Mouse (Mus musculus) spleen, adult 12 weeks (tissue): Measurements from ENCODE around the gene Snx13.

Source experiments
- DNase-seq: peaks from one replicate; pipeline ENCODE4 v3.0.0; 2022; ENCODE audit warnings: low spot score

Gene Snx13

DNA sequence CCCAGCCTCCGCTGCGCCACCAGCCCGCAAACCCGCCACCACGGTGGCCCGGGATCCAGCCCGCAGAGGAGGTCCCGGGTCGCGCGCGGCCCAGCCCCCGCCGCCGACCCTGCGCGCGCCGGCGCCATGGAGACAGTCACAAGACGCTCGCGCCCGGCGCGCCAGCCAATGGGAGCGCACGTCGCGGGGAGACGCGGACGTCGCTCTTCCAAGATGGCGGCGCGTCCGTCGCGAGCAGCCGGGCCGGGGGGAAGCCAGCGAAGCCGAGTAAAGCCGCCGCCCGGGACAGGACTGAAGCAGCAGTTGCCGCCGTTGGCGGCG is at the start of gene Snx13:
Gene Snx13 (plus strand): TSS at position 188 of the 321 bp plus-strand sequence.
- peak; percentile 81 for DNase-seq

DNA sequence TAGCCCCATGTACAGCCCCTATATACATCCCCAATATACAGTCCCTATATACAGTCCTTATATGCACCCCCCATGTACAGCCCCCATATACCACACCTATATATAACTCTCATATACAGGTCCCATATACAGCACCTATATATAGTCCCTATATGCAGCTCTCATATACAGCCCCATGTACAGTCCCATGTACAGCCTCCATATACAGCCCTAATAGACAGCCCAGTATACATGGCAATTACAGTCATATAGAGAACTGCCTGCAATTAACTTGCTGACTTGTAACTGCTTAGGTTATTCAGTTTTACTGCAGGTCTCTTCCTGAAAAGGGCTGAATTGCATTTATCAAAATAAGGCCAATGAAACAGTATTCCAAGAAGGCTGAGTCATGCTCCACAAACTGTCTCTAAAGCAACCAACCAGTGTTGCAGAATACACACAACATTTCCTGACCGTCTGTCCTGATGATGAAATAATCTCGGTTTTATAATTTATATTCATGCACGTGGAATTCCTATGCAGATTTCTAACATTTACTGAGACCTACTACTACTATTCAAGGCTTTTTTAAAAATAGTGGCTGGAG is 49.3 kb upstream of the Snx13 start:
- no peak for DNase-seq

DNA sequence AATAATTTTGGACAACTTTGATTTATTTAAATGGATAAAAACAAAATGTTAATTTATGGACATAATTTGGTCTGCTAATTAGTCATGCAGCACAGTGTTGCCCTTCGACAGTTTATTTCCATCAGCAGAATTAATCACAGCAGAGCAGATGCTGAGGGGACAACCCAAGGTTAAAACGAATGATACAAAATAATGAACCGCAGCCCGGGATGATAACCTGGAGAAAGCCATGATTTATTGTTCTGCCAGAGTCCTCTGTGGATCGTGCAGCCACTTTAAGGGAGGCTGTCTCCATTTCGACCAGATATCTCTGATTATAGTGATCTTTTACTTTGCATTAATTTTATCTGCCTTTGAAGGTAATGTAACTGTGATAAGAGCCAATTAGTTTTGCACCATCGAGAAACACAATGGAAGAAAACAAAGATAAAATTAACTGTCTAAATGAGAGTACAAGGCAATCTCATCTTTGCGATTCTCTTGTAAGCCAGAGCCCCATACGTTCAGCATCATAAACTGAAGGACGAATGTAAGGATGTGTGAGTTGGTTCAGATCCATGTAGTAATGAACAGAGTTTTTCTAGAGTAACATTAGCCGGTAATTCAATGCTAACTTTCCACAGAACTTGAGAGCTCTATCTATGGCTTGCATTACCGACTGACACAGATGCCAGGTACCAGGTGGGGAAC is 48.1 kb upstream of the Snx13 start:
- DNase-seq, result no peak

DNA sequence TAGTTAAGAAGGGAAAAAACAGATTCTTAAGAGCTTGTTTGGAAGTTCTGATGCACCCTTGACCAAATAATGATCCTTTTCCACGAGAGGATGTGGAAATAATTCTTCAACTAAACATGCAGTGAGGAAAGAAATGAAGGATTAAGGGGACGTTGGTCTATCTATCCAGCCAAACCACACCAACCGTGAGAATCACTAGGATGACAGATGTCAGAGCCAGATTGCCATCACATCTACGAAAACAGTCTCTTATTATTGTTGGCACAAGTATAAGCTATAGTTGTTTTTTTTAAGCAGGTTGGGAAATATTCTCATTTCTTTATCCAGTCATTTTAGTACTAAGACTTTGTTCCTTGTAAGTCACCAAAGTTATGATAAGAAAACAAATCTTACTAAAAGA is 46.7 kb upstream of the Snx13 start:
- no peak for DNase-seq

DNA sequence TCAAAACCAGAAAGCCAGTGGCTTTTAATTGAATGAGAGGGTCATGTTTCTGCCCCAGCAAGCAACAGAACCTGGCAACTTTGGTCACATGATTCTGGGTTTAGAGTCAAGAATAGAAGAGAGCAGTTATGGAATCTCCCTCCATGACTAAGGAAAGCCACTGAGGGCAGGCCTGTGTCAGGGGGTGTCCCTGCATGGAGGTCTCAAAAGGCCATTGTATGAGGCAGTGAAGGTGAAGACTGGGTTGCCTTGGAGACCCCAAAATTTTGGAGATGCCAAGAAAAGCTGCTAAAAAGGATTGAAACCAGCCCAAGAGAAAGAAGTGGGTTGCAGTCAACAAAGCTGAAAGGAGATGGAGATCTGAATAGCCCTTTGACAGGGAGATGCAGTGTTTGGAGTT is 41.2 kb upstream of the Snx13 start:
- no peak for DNase-seq

DNA sequence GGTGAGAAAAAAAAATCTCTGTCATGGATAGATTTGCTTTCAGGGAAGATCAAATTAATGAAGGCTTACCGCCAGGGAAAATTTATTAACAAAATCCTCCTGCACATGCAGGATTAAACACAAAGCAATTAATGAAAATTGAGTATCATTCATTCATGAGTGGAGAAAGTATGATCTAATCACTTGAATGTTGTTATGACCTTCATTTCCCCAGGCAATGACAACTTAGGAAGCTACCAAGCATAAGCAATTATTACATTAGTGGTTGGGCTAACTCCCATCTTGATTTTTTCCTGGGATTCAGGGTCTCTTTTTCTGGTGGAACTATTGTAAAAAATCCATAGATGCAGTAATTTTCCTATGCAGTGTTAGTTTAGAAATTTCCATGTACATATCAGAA is 39.1 kb upstream of the Snx13 start:
- no peak for DNase-seq

DNA sequence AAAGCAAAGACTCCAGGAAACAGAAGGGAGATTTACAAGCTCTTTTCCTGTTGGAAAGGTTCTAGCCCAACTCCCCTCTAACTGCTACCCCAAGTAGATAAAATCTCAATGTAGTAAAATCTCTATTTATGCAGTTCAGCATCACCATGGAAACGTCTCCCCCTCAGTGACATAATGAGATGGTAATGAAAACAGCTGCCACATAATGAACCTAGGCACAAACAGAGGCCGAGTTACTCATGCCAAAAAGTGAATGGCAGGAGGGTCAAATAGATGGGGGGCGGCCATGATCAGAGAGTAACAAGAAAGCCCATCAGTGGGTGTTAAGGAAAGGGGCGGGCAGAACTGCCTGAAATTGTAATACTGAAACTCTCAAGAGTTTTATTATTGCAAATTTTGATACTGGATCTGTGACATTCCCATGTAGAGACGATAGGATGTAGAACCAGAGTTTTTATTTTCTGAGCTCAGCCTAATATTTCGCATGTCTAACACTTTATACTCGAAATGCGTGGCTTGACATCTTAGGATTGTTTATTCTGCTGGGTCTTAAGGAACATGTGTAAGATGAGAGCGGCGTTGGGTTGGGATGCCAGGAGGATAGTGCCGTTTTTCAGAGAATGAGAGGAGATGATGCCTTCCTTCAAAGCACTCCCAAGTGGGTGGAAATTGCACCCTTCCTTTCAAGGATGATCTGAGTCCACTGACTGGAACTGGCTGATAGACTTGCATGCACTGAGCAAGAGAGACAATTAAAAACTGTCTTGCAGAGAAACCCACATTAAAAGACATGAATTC is 38.4 kb upstream of the Snx13 start:
- DNase-seq, result no peak

DNA sequence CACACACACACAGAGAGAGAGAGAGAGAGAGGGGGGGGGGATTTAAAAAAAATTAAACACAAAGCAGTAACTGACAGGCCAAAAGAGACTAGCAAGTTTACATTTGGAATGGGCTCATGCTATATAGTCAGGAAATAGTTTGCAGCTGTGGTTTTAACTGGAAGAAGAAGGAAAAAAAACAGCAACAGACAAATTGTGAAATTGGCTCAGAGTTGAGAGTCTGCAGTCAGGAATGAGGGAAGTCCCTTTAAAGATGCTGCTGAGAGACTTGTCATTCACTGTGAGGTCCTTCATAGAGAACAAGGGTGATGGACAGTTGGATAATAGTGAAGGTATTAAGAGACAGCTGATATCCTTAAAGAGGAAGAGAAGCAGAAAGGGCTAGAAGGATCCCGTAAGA is 35.5 kb upstream of the Snx13 start:
- DNase-seq, result no peak

DNA sequence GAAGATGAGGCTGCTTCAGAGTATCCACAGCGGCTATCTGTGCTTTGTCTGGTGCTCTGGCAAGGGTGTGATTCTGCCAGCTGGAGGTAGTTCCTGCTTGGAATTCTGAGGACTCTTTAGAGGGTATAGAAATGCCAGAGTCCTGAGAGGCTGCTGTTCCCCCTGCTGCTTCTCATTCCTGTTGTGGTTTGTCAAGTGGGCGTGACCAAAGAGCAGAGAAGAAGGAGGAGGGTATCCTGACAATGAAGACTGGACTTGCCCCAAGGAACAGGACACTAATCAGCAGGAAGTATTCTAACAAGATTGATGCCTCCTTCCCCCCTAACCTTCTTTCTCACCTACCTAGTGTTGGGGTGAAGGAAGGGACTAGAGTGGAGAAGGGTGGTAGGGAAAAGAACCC is 33.0 kb upstream of the Snx13 start:
- DNase-seq, result no peak

DNA sequence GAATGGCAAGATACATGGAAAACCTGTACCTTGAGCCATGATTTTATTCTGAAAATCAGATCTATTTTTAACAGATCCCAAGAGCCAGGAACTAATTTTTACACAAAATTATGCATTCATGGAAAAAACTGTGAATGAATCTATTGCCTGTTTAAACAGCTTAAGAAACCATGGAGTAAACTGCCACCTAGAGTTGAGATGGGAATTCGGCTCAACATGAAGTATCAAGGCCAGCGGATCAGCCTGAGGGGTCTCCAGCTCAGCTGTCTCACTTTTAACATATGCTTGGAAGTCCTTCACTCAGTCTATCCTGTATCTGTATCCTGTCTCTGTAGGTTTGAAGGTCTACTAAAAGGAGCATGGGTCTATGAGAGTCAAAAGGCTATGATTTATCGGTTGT is 30.9 kb upstream of the Snx13 start:
- DNase-seq, result no peak

DNA sequence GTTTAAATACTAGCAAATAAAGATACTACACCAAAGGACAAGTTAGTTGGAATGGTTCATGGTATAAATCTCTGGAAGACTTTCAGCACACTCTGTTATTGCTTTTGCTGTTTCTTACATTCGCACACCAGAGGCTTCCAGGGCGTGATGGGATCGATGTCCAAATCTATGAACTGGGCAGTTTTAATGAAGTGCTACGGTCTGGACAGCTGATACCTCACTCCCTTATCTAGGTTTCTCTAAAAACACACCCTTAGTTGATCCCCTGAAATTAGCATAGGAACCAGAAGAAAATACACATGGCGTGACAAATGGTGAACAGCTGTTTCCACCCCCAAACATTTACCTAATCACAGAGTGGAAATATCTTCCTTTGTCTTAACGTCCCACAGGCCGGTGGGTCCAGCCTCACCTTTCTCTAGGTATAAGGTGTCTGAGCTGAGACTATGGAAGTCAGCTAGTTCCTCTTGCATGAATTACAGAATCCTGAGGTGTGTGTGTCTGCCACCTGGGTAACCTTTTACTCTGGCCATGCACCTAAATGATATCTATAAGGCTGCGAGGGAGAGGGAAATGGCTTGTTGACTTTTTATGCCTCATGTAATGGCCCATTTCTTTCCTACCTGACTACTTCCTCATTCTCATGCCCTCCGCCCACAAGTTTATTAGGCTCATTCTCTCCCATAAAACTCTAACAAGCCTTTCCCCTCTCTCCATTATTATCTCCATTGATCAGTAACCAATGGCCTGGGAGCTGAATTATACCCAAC is 30.3 kb upstream of the Snx13 start:
- DNase-seq, result no peak

DNA sequence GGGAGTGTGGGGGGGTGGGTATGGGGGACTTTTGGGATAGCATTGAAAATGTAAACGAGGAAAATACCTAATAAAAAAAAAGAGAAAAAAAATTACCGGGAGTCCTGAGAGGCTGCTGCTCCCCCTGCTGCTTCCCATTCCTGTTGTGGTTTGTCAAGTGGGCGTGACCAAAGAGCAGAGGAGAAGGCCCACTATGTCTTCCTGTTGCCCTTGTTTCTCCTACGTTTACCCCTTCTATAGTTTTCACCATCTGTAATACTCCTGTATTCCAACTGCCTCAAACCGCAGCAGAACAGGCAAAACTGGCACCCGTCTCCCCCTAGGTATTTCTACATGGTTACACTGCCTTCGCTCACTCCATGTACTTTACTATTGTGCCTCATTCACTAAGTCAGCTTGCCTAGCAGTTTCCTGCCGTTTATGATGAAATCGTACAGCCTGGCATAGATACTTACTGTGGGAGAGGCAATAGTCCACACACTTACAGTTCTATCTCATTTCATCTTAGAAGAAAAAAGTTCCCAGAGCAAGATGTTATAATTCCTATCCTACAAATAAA is 28.2 kb upstream of the Snx13 start:
- DNase-seq, result no peak

DNA sequence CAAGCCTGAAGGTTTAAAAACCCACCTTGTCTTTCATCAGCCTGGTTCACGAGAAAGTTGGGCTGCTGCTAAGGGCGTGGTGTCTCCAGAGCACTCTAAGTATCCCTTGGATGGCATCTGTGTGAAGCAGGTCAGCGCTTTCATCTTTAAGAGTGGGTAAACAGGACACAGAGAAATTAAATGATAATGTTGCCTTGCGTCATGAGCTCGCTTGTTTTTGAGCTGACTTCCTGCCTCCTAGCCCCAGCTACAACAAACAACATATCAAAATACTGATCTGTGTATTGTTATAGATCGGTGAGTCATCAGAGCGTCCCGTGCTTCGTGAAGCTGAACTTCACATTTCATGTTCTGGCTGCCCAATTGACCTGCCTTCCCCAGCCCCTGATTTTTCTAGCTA is 25.7 kb upstream of the Snx13 start:
- no peak for DNase-seq

DNA sequence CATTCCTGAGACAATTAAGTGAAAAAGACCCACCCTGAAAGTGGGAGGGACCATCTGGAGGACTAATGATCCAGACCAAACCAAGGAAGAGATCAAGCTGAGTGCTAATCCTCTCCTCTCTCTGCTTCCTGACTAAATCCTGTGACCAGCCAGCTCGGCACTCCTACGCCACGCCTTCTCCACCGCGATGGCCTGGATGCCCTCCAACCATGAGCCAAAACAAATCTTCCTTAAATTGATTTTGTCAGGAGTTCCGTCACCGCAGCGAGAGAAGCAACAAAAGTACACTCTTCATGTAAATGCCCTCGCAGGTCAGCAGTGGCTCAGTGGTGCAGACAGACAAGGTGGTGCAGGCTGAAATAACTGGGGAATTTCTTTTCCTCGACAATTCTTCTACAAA is 24.9 kb upstream of the Snx13 start:
- DNase-seq, result no peak

DNA sequence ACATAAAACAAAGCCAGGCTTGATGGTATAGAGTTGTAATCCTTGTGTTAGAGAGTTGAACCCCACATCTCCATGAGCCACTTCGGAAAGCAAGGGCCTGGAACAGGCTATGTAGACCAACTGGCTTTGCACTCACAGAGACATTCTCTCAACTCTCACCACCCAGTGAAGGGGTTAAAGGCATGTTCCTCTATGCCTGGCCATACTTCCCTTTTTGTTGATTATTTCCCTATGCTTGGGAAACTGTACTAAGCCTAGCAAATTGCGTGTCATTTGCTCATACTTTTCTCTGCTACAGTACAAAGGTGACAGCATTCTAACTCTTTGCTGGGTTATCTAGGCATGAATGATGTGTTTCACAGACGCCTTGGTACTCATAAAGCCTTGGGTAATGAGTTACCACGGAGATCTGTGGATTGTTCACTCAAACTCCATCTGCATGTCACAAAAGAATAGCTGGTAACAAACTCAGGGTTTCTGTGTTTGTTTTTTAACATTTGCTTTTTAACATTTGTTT is 21.0 kb upstream of the Snx13 start:
- no peak for DNase-seq

DNA sequence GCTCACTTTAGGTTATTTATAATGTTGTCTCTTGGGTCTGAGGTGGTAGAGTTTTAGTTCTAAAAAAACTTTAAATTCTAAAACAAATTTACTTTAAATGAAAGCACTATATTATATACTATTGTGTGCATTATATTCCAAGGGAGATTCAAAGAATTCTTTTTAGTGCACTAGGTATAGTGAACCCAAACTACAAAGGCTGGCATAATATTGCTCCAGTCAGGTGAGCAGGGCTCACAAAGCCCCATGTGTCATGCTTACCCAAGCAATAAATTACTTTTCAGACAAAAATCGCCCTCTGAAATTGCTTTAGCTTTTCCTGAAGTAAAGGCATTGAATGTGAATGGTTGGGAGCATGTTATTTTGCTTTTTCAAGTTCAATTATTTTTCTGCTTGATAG is 19.5 kb upstream of the Snx13 start:
- DNase-seq, result no peak

DNA sequence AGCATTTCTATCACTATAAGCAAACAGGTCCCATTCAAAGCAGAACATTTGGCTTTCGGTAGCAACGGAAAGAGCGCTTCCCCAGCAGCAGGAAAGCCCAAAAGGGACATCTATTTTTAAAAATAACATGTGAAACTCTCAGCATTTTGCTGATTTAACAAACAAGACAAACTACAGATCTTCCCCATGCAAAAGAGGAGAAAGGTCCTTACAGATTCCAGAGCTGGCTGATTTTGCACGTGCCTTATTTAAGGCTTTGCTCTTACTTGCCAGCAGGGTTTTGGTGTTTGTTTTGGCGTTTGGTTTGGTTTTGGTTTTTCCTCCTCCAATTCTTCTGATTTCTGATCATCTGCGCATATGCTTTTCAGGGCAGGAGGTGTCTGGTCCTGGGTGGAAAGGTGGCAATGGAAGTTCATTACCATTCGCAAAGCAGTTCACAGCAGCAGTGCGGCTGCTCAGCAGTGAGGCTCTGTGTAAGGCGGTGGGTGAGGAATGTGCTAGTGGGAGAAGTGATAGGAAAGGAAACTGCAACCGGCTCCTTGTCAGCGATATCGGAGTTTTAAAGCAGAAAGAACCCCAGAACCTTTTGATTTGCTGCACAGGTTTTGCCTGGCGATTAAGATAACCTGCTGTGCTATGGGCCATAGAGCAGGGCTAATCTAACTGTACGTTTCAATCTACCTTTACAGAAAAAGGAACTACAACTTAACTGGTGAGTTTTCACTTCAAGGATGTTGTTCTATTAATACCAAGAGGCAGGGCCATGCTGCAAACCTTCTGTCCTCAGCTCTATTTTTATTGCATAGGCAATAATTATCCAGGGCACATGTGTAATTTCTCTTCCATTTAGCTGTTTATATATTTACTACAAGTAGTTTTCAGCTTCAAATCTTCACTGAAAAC is 8.1 kb upstream of the Snx13 start:
- no peak for DNase-seq

DNA sequence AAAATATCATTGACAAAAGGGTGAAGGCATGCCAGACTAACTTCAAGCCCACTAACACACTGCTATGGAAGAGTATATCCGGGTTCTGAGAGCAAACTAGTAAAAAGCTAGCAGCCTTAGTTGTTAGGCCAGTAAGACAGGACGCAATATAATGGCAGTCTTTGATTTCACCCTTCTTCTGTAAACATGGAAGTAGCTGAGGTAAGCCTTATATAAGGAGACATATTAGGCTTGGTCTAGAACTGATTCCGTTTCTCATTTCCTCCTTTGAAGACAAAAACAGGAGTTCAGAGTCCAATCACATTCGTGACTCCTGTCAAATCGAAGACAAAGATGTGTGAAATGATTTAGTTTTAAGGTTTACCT is 7.4 kb upstream of the Snx13 start:
- DNase-seq, result no peak

DNA sequence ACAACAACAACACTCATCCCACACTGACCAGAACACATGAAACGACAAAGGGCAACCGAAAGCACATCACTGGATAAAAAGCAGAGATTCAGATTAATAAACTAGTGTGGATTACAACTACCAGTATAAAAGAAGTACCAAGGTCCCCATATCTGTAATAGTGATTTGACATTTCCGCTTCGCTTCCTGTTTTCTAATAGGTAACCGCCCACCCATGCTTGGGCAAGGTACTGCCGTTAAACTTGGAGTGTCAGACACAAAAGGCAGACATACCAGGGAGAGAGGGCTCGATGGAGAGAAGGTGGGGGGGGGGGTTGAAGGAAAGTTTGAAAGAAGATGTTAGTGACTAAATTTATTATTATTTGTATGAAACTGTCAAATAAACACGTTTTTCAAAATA is 5.0 kb upstream of the Snx13 start:
- no peak for DNase-seq

DNA sequence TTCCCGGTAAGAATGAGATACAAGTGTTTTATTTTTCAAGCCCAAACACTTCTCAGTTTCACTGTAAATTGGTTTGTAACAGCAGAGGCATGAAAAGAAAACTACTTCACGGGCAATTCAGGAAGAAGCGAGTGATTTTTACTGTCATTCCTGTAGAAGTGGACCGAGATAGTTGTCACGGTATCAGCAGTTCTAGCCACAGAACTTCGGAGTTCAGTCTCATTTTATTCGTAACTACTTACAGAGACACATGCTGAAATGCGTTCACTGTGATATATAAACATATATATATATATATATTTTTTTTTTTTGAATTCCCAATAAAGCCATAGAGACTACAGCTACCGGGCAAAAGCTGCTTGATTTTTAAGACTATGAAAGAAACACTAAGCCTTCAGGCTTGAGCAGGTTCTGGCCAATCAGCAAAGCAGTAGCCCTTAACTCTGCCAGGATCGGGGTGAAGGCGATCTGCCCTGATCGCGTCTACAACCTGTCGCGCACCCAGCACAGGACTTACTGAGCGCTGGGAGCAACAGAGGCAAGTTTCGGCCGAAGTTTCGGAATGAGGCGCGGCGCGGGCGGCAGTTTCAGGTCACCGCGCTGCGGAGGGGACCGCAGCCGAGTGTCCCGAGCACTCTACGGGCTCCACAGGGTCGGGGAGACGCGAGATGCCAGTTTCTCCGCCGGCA is 532 bp upstream of the Snx13 start:
- DNase-seq, result no peak
